Mouse (Mus musculus): ENCODE measurements around the gene Gm44511. TPM values are rescaled to one million over a fixed set of nuclear protein-coding genes. Genes with fewer than 3 reads are reported as not detected.
A peak's percentile ranks its signal among the peaks of the same experiment; 100 is the strongest.

Gene Gm44511
- not detected in 2 replicates for polyA plus RNA-seq (2014; fragmentation: Nextera tagmentation; extraction: Ambion mirVana)

GRCm38 (mm10) chr6:128826132-128826531 is at the start of gene Gm44511, which contains the start of gene Klrb1b:
TSS of gene Gm44511 (minus strand) at chr6:128826315.
TSS of gene Klrb1b (minus strand) at chr6:128826331.
- no peak within 1 kb of the TSS for H3K9ac ChIP-seq (replicated peaks; ENCODE audit: low read length)
- no peaks in the 10 kb centered on the region for H3K36me3 ChIP-seq (replicated peaks; ENCODE audit: control insufficient read depth, insufficient read depth, low read depth, low read length)
- WGBS = 84% methylated on average over 6 of the region's 6 CpGs
- H3K9me3 ChIP-seq (replicated peaks; ENCODE audit: control insufficient read depth, low read length) = no peaks in the 10 kb centered on the region
- no peak within 1 kb of the TSS for H3K4me3 ChIP-seq (ENCODE audit: low read depth, low read length)
- ATAC-seq (replicated peaks; ENCODE audit: insufficient number of reproducible peaks, low FRiP score, low TSS enrichment, low read depth) = no peak
- H3K27me3 ChIP-seq (ENCODE audit: control insufficient read depth, insufficient read depth, low read length) = no peaks in the 10 kb centered on the region
- H3K4me1 ChIP-seq (ENCODE audit: control insufficient read depth, insufficient read depth, low read length) = no peaks in the 10 kb centered on the region
- DNase-seq (ENCODE audit: low spot score) = no peak
- no peak within 1 kb of the TSS for H3K27ac ChIP-seq (replicated peaks; ENCODE audit: low read depth, low read length)
- H3K4me2 ChIP-seq (ENCODE audit: low read depth, low read length) = no peak within 1 kb of the TSS

GRCm38 (mm10) chr6:128871910-128872610 is 45.9 kb upstream of the Gm44511 start:
- Histone ChIP-seq H3K4me1 (ENCODE audit: control insufficient read depth, insufficient read depth, low read length) (no peaks in the 10 kb centered on the region), H3K36me3 (replicated peaks; ENCODE audit: control insufficient read depth, insufficient read depth, low read depth, low read length) (no peaks in the 10 kb centered on the region), H3K9me3 (replicated peaks; ENCODE audit: control insufficient read depth, low read length) (no peaks in the 10 kb centered on the region), H3K27me3 (ENCODE audit: control insufficient read depth, insufficient read depth, low read length) (no peaks in the 10 kb centered on the region), H3K27ac (replicated peaks; ENCODE audit: low read depth, low read length) (no peak overlapping the region), H3K4me2 (ENCODE audit: low read depth, low read length) (no peak overlapping the region), H3K9ac (replicated peaks; ENCODE audit: low read length) (no peak overlapping the region), H3K4me3 (ENCODE audit: low read depth, low read length) (no peak overlapping the region)
- DNase-seq (ENCODE audit: low spot score) = no peak
- whole genome bisulfite sequencing = 97% methylated on average over 1 of the region's 1 CpGs
- ATAC-seq (replicated peaks; ENCODE audit: insufficient number of reproducible peaks, low FRiP score, low TSS enrichment, low read depth) = no peak

GRCm38 (mm10) chr6:128868861-128869260 is 42.7 kb upstream of the Gm44511 start:
- H3K9ac ChIP-seq (replicated peaks; ENCODE audit: low read length) = no peak overlapping the region
- H3K27me3 ChIP-seq (ENCODE audit: control insufficient read depth, insufficient read depth, low read length) = no peaks in the 10 kb centered on the region
- no peak for DNase-seq (ENCODE audit: low spot score)
- H3K27ac ChIP-seq (replicated peaks; ENCODE audit: low read depth, low read length) = no peak overlapping the region
- ATAC-seq (replicated peaks; ENCODE audit: insufficient number of reproducible peaks, low FRiP score, low TSS enrichment, low read depth) = no peak
- H3K9me3 ChIP-seq (replicated peaks; ENCODE audit: control insufficient read depth, low read length) = no peaks in the 10 kb centered on the region
- no peaks in the 10 kb centered on the region for H3K36me3 ChIP-seq (replicated peaks; ENCODE audit: control insufficient read depth, insufficient read depth, low read depth, low read length)
- H3K4me2 ChIP-seq (ENCODE audit: low read depth, low read length) = no peak overlapping the region
- no peak overlapping the region for H3K4me3 ChIP-seq (ENCODE audit: low read depth, low read length)
- 19% methylated on average over 3 of the region's 3 CpGs for WGBS
- no peaks in the 10 kb centered on the region for H3K4me1 ChIP-seq (ENCODE audit: control insufficient read depth, insufficient read depth, low read length)

GRCm38 (mm10) chr6:128857976-128858375 is 31.9 kb upstream of the Gm44511 start:
- no peak for DNase-seq (ENCODE audit: low spot score)
- WGBS = 81% methylated on average over 2 of the region's 2 CpGs

GRCm38 (mm10) chr6:128856250-128856649 is 30.1 kb upstream of the Gm44511 start:
- DNase-seq (ENCODE audit: low spot score) (no peak), ATAC-seq (replicated peaks; ENCODE audit: insufficient number of reproducible peaks, low FRiP score, low TSS enrichment, low read depth) (no peak)
- Histone ChIP-seq H3K9ac (replicated peaks; ENCODE audit: low read length) (no peak overlapping the region), H3K27me3 (ENCODE audit: control insufficient read depth, insufficient read depth, low read length) (no peaks in the 10 kb centered on the region), H3K27ac (replicated peaks; ENCODE audit: low read depth, low read length) (no peak overlapping the region), H3K36me3 (replicated peaks; ENCODE audit: control insufficient read depth, insufficient read depth, low read depth, low read length) (no peaks in the 10 kb centered on the region), H3K4me3 (ENCODE audit: low read depth, low read length) (no peak overlapping the region), H3K4me2 (ENCODE audit: low read depth, low read length) (no peak overlapping the region), H3K4me1 (ENCODE audit: control insufficient read depth, insufficient read depth, low read length) (no peaks in the 10 kb centered on the region), H3K9me3 (replicated peaks; ENCODE audit: control insufficient read depth, low read length) (no peaks in the 10 kb centered on the region)
- WGBS = 82% methylated on average over 5 of the region's 5 CpGs

More at GRCm38 (mm10) chr6:128857976-128858375, 31.9 kb upstream of the Gm44511 start:
- Histone ChIP-seq H3K4me2 (ENCODE audit: low read depth, low read length) (no peak overlapping the region), H3K4me1 (ENCODE audit: control insufficient read depth, insufficient read depth, low read length) (no peaks in the 10 kb centered on the region), H3K27me3 (ENCODE audit: control insufficient read depth, insufficient read depth, low read length) (no peaks in the 10 kb centered on the region), H3K27ac (replicated peaks; ENCODE audit: low read depth, low read length) (no peak overlapping the region), H3K9me3 (replicated peaks; ENCODE audit: control insufficient read depth, low read length) (no peaks in the 10 kb centered on the region), H3K36me3 (replicated peaks; ENCODE audit: control insufficient read depth, insufficient read depth, low read depth, low read length) (no peaks in the 10 kb centered on the region), H3K9ac (replicated peaks; ENCODE audit: low read length) (no peak overlapping the region), H3K4me3 (ENCODE audit: low read depth, low read length) (no peak overlapping the region)
- no peak for ATAC-seq (replicated peaks; ENCODE audit: insufficient number of reproducible peaks, low FRiP score, low TSS enrichment, low read depth)

GRCm38 (mm10) chr6:128855477-128855876 is 29.4 kb upstream of the Gm44511 start:
- no peaks in the 10 kb centered on the region for H3K36me3 ChIP-seq (replicated peaks; ENCODE audit: control insufficient read depth, insufficient read depth, low read depth, low read length)
- 82% methylated on average over 1 of the region's 1 CpGs for WGBS
- H3K4me1 ChIP-seq (ENCODE audit: control insufficient read depth, insufficient read depth, low read length) = no peaks in the 10 kb centered on the region
- no peak overlapping the region for H3K9ac ChIP-seq (replicated peaks; ENCODE audit: low read length)
- DNase-seq (ENCODE audit: low spot score) (no peak), ATAC-seq (replicated peaks; ENCODE audit: insufficient number of reproducible peaks, low FRiP score, low TSS enrichment, low read depth) (no peak)
- H3K27me3 ChIP-seq (ENCODE audit: control insufficient read depth, insufficient read depth, low read length) = no peaks in the 10 kb centered on the region
- H3K9me3 ChIP-seq (replicated peaks; ENCODE audit: control insufficient read depth, low read length) = no peaks in the 10 kb centered on the region
- H3K4me2 ChIP-seq (ENCODE audit: low read depth, low read length) = no peak overlapping the region
- H3K27ac ChIP-seq (replicated peaks; ENCODE audit: low read depth, low read length) = no peak overlapping the region
- H3K4me3 ChIP-seq (ENCODE audit: low read depth, low read length) = no peak overlapping the region

GRCm38 (mm10) chr6:128854895-128855294 is 28.8 kb upstream of the Gm44511 start:
- WGBS = 87% methylated on average over 3 of the region's 3 CpGs
- no peak overlapping the region for H3K27ac ChIP-seq (replicated peaks; ENCODE audit: low read depth, low read length)
- H3K4me1 ChIP-seq (ENCODE audit: control insufficient read depth, insufficient read depth, low read length) = no peaks in the 10 kb centered on the region
- no peak for ATAC-seq (replicated peaks; ENCODE audit: insufficient number of reproducible peaks, low FRiP score, low TSS enrichment, low read depth)
- no peak for DNase-seq (ENCODE audit: low spot score)
- no peaks in the 10 kb centered on the region for H3K36me3 ChIP-seq (replicated peaks; ENCODE audit: control insufficient read depth, insufficient read depth, low read depth, low read length)
- H3K9ac ChIP-seq (replicated peaks; ENCODE audit: low read length) = no peak overlapping the region
- H3K9me3 ChIP-seq (replicated peaks; ENCODE audit: control insufficient read depth, low read length) = no peaks in the 10 kb centered on the region
- H3K27me3 ChIP-seq (ENCODE audit: control insufficient read depth, insufficient read depth, low read length) = no peaks in the 10 kb centered on the region
- no peak overlapping the region for H3K4me2 ChIP-seq (ENCODE audit: low read depth, low read length)
- H3K4me3 ChIP-seq (ENCODE audit: low read depth, low read length) = no peak overlapping the region

- DNase-seq (ENCODE audit: low spot score) (peak; percentile 85), ATAC-seq (replicated peaks; ENCODE audit: insufficient number of reproducible peaks, low FRiP score, low TSS enrichment, low read depth) (peak; percentile 83)
- Histone ChIP-seq H3K4me1 (ENCODE audit: control insufficient read depth, insufficient read depth, low read length) (no peaks in the 10 kb centered on the region), H3K27ac (replicated peaks; ENCODE audit: low read depth, low read length) (no peak overlapping the region), H3K36me3 (replicated peaks; ENCODE audit: control insufficient read depth, insufficient read depth, low read depth, low read length) (no peaks in the 10 kb centered on the region), H3K4me2 (ENCODE audit: low read depth, low read length) (no peak overlapping the region), H3K9ac (replicated peaks; ENCODE audit: low read length) (peak overlapping the region; percentile 18; the same call in 1 of the 2 replicates), H3K9me3 (replicated peaks; ENCODE audit: control insufficient read depth, low read length) (no peaks in the 10 kb centered on the region), H3K4me3 (ENCODE audit: low read depth, low read length) (no peak overlapping the region), H3K27me3 (ENCODE audit: control insufficient read depth, insufficient read depth, low read length) (no peaks in the 10 kb centered on the region)
- 44% methylated on average over 12 of the region's 12 CpGs for WGBS
These were observed 28.1 kb upstream of the Gm44511 start for GRCm38 (mm10) chr6:128854024-128854820.
